Mouse (Mus musculus): ENCODE measurements around the gene Maf. TPM values are rescaled to one million over a fixed set of nuclear protein-coding genes. Genes with fewer than 3 reads are reported as not detected.

Gene Maf
- polyA plus RNA-seq, 1 experiment, result 0.26 TPM

DNA sequence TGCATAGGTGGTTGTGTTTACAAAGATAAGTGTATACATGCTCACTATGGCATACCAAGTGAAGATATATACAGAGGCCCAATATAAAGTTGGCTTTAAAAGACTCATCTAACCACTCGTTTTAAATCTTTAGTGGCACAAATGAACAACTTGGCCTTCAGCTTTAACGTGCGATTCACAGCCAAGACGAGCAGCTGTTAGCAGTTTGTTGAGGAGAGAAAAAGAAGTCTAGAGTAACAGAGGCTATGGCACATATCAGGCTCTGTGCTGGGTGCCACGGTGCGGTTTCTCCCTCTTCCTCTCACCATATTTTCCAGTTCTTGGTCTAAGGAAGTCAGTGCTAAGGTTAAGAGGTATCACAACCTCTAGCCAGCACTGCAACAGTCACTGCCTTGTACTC lies 34.4 kb upstream of the Maf start:
- no peaks in the 10 kb centered on the region for H3K9me3 ChIP-seq (ENCODE audit: control insufficient read depth, low read length)
- H3K4me1 ChIP-seq (ENCODE audit: control insufficient read depth), result no peaks in the 10 kb centered on the region
- no peak overlapping the region for H3K4me3 ChIP-seq (replicated peaks)
- H3K27me3 ChIP-seq (ENCODE audit: control insufficient read depth), result no peaks in the 10 kb centered on the region
- no peak for TF ChIP-seq TAL1 (IDR thresholded peaks at IDR 0.05; ENCODE audit: low read length)
- no peak for TF ChIP-seq GATA1 (IDR thresholded peaks at IDR 0.05; ENCODE audit: low read length)
- H3K36me3 ChIP-seq (ENCODE audit: control insufficient read depth), result no peaks in the 10 kb centered on the region

DNA sequence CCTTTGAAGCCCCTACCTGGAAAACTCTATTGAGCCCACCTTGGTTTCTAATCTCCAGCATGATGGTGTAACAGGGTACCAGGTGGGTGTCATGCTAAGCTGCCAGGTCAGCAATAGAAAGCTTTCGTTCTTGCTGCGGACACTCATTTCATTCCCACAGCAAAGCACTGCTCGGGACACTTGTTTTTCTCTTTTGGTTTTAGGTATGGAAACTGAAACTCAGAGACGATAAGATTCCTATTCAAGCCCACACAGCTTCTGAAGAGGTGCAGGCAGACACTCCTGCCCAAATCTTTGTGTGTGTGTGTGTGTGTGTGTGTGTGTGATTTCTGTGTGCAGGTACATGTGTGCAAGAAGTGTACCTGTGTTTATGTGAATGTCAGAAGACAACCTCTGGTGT lies 32.2 kb upstream of the Maf start:
- Histone ChIP-seq H3K9me3 (ENCODE audit: control insufficient read depth, low read length) (no peaks in the 10 kb centered on the region), H3K27me3 (ENCODE audit: control insufficient read depth) (no peaks in the 10 kb centered on the region), H3K4me1 (ENCODE audit: control insufficient read depth) (no peaks in the 10 kb centered on the region), H3K36me3 (ENCODE audit: control insufficient read depth) (no peaks in the 10 kb centered on the region), H3K4me3 (replicated peaks) (no peak overlapping the region)
- TF ChIP-seq GATA1 (IDR thresholded peaks at IDR 0.05; ENCODE audit: low read length) (no peak), TAL1 (IDR thresholded peaks at IDR 0.05; ENCODE audit: low read length) (no peak)

DNA sequence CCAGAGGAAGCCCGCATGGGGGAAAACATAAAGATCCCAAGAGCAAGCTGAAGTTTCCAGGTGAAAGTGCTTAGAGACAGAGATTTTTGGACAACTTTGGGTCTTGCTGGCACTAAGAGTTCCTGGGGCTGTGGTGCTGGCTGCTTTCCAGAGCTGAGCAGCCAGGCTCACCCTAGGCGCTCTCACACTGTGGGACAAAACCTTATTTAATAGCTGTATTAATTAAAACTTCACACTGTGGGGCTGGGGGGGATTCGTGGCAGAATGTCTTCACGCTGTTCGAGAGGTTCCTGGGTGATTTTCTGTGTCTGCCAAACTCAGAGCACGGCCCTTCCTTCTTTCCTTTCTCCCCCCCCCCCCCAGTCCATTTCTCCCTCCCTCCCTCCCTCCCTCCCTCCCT lies 24.8 kb upstream of the Maf start:
- Histone ChIP-seq H3K4me3 (replicated peaks) (no peak overlapping the region), H3K4me1 (ENCODE audit: control insufficient read depth) (no peaks in the 10 kb centered on the region), H3K9me3 (ENCODE audit: control insufficient read depth, low read length) (no peaks in the 10 kb centered on the region), H3K27me3 (ENCODE audit: control insufficient read depth) (no peaks in the 10 kb centered on the region), H3K36me3 (ENCODE audit: control insufficient read depth) (no peaks in the 10 kb centered on the region)
- TF ChIP-seq TAL1 (IDR thresholded peaks at IDR 0.05; ENCODE audit: low read length), result no peak

DNA sequence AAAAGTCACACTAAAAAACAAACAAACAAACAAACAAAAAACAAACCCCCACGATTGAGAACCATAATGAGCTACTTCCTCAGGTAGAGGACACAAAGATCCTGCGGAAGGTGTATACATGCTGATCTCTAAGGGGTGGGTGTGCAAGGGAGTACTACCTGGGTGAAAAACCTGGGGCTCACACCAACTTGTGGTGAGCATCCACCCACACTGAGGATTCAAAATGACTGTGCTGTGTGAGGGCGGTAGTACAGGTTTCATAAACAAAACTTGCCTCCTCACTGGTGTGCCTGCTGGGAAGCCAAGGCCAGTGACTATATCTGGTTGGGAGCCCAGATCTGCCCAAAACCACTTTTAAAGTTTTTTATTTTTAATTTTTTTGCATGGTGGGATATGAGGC lies 19.2 kb upstream of the Maf start:
- H3K36me3 ChIP-seq (ENCODE audit: control insufficient read depth), result no peaks in the 10 kb centered on the region
- TF ChIP-seq GATA1 (IDR thresholded peaks at IDR 0.05; ENCODE audit: low read length) (no peak), TAL1 (IDR thresholded peaks at IDR 0.05; ENCODE audit: low read length) (no peak)
- no peaks in the 10 kb centered on the region for H3K4me1 ChIP-seq (ENCODE audit: control insufficient read depth)
- H3K9me3 ChIP-seq (ENCODE audit: control insufficient read depth, low read length), result no peaks in the 10 kb centered on the region
- no peak overlapping the region for H3K4me3 ChIP-seq (replicated peaks)
- H3K27me3 ChIP-seq (ENCODE audit: control insufficient read depth), result no peaks in the 10 kb centered on the region

DNA sequence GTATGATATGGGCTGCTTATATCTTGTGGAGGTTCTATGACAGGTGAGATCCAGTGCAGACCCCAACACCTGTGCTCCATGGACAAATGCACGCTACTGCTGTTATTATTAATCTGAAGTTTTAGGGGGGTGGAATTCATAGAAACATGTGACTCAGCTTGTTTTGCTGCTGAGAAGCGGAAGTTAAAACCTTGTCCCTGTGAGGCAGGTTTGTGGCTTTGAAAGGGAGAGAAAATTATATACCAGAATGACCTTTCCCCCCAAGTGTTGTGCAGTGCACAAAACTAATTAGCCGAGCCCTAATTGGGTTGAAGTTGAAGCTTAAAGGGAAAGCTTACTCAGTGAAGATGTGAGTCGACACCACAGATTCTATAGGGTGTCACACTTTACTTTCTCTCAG lies 18.6 kb upstream of the Maf start:
- Histone ChIP-seq H3K4me1 (ENCODE audit: control insufficient read depth) (no peaks in the 10 kb centered on the region), H3K36me3 (ENCODE audit: control insufficient read depth) (no peaks in the 10 kb centered on the region), H3K9me3 (ENCODE audit: control insufficient read depth, low read length) (no peaks in the 10 kb centered on the region), H3K4me3 (replicated peaks) (no peak overlapping the region), H3K27me3 (ENCODE audit: control insufficient read depth) (no peaks in the 10 kb centered on the region)
- TF ChIP-seq GATA1 (IDR thresholded peaks at IDR 0.05; ENCODE audit: low read length) (no peak), TAL1 (IDR thresholded peaks at IDR 0.05; ENCODE audit: low read length) (no peak)

DNA sequence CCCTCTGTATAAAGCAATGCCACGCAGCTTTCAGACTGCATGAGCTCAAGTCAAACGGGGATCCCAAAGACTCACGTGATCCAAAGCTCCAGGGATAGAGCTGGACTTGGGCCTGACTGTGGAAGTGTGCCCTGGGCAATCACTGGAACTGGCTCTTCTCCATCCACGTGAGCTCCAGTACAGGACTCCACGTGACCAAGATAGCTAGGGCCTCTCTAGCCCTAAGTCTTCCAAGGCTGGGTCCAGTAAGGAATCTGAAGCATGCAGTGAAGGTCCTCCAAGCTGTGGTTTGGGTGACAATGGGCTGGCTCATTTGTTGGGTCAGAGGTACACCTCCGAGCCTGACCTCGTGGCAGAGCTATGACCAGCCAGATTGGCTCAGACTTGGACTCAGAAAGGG lies 11.5 kb upstream of the Maf start:
- Histone ChIP-seq H3K4me3 (replicated peaks) (no peak overlapping the region), H3K36me3 (ENCODE audit: control insufficient read depth) (no peaks in the 10 kb centered on the region), H3K4me1 (ENCODE audit: control insufficient read depth) (no peaks in the 10 kb centered on the region), H3K9me3 (ENCODE audit: control insufficient read depth, low read length) (no peaks in the 10 kb centered on the region), H3K27me3 (ENCODE audit: control insufficient read depth) (no peaks in the 10 kb centered on the region)
- TF ChIP-seq TAL1 (IDR thresholded peaks at IDR 0.05; ENCODE audit: low read length) (no peak), GATA1 (IDR thresholded peaks at IDR 0.05; ENCODE audit: low read length) (no peak)

DNA sequence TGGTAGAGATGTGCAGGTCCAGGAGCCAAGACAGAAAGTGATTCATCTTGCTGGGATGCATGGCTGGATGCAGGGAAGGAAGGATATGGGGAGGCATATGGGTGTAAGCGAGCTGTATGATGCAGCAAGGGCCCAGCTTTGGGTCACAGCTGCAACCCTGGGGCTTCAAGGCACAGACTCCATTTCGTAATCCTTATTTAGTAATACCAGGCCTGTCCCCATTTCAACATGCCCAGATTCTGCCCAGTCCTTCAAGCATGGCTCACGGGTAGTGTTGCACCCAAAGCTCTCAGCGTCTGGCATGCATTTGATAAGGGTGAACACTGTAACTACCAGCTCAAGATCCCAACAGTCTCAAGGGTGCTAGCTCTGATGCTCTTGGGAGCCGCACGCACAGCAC lies 11.0 kb upstream of the Maf start:
- H3K36me3 ChIP-seq (ENCODE audit: control insufficient read depth), result no peaks in the 10 kb centered on the region
- no peak for TF ChIP-seq GATA1 (IDR thresholded peaks at IDR 0.05; ENCODE audit: low read length)
- TF ChIP-seq TAL1 (IDR thresholded peaks at IDR 0.05; ENCODE audit: low read length), result no peak
- H3K4me3 ChIP-seq (replicated peaks), result no peak overlapping the region
- H3K27me3 ChIP-seq (ENCODE audit: control insufficient read depth), result no peaks in the 10 kb centered on the region
- no peaks in the 10 kb centered on the region for H3K4me1 ChIP-seq (ENCODE audit: control insufficient read depth)
- H3K9me3 ChIP-seq (ENCODE audit: control insufficient read depth, low read length), result no peaks in the 10 kb centered on the region

DNA sequence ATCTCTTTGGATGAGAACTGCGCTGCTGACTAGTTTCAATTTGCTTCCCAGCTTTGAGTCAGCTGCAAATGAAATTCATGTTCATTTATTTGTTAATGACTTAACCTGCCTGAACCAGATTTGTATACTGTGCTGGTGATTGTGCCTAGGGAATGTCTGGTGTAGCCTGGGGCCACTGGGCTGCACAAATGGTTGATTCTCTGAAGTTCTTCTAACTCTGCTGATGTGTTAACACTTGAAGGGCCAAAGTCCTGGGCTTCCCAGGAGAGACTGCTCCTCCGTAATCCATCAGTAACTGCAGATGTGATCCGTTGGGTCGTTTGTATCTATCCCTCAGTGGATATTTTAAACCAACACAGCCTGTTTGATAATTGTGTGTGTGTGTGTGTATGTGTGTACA lies 7.7 kb upstream of the Maf start:
- no peaks in the 10 kb centered on the region for H3K9me3 ChIP-seq (ENCODE audit: control insufficient read depth, low read length)
- H3K4me3 ChIP-seq (replicated peaks), result no peak overlapping the region
- no peaks in the 10 kb centered on the region for H3K36me3 ChIP-seq (ENCODE audit: control insufficient read depth)
- no peak for TF ChIP-seq TAL1 (IDR thresholded peaks at IDR 0.05; ENCODE audit: low read length)
- no peak for TF ChIP-seq GATA1 (IDR thresholded peaks at IDR 0.05; ENCODE audit: low read length)
- H3K4me1 ChIP-seq (ENCODE audit: control insufficient read depth), result no peaks in the 10 kb centered on the region
- H3K27me3 ChIP-seq (ENCODE audit: control insufficient read depth), result no peaks in the 10 kb centered on the region

DNA sequence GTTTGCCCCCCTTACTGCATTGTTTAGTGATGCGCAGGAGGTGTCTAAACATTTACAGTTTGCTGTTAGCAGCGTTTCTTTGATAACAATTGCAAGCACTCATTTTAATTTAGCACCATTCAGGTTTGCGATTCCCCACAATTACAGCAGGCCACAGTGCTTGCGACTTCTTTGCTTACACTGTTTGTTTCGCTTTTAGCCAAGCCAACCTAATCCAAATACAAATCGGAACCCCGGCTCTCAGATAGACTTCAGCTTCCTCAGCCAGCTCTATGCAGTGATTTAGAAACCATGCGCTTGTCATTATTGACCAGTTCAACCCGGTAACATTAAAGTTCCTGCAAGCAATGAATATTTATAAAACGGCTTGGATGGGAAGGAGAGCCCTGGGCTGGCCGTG lies 3.5 kb upstream of the Maf start:
- Histone ChIP-seq H3K9me3 (ENCODE audit: control insufficient read depth, low read length) (no peaks in the 10 kb centered on the region), H3K4me1 (ENCODE audit: control insufficient read depth) (no peaks in the 10 kb centered on the region), H3K27me3 (ENCODE audit: control insufficient read depth) (peaks cover 28% of the 10 kb centered on the region), H3K4me3 (replicated peaks) (no peak overlapping the region), H3K36me3 (ENCODE audit: control insufficient read depth) (no peaks in the 10 kb centered on the region)
- no peak for TF ChIP-seq GATA1 (IDR thresholded peaks at IDR 0.05; ENCODE audit: low read length)
- TF ChIP-seq TAL1 (IDR thresholded peaks at IDR 0.05; ENCODE audit: low read length), result no peak

DNA sequence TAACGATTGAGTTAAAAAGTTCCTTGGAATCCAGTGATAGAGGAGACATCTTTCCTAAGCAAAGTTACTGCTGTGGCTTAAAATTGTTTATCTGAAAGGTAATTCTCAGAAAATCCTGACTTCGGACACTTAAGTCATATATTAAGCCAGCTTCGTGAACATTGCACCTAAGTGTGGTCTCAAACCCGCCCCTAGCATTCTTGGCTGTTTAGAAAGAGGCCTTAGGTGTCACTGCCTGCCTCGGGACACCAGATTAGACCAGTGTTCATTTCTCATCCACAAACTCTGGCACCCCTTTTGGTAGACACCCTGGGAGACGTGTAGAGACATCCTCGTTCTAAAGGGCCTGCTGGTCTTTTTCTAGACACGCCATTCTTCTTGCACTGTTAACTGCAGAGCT lies 2.3 kb upstream of the Maf start:
- no peaks in the 10 kb centered on the region for H3K9me3 ChIP-seq (ENCODE audit: control insufficient read depth, low read length)

More for the DNA sequence above, 2.3 kb upstream of the Maf start:
- TF ChIP-seq GATA1 (IDR thresholded peaks at IDR 0.05; ENCODE audit: low read length), result no peak
- TF ChIP-seq TAL1 (IDR thresholded peaks at IDR 0.05; ENCODE audit: low read length), result no peak
- Histone ChIP-seq H3K27me3 (ENCODE audit: control insufficient read depth) (peaks cover 39% of the 10 kb centered on the region), H3K4me3 (replicated peaks) (no peak overlapping the region), H3K4me1 (ENCODE audit: control insufficient read depth) (no peaks in the 10 kb centered on the region), H3K36me3 (ENCODE audit: control insufficient read depth) (no peaks in the 10 kb centered on the region)

All from erythroblast, embryonic 14.5 days (primary cell).